Mouse (Mus musculus) stomach, embryonic 14.5 days (tissue): ENCODE results near the gene Shtn1. TPM values are rescaled to one million over a fixed set of nuclear protein-coding genes. Genes with fewer than 3 reads are reported as not detected.
A peak's percentile ranks its signal among the peaks of the same experiment; 100 is the strongest.

Experiments
- ATAC-seq: fragments of 200-750 bp; cut with Nextera tagmentation; 2 replicates; pipeline ENCODE4 v1.8.0; 2017; ENCODE audit warnings: low read depth, moderate TSS enrichment; ENCODE audit not compliant: insufficient number of reproducible peaks, insufficient read depth, low FRiP score
- H3K27ac ChIP-seq: fragments of 300-500 bp; sonication (generic); 2 replicates; pipeline ENCODE4 v1.5.1; 2014; ENCODE audit warnings: mild to moderate bottlenecking, low read length, moderate library complexity, mixed read lengths
- H3K27me3 ChIP-seq: fragments of 300-500 bp; sonication (generic); 2 replicates; pipeline ENCODE4 v1.6.1; 2014; ENCODE audit warnings: low read length, control low read depth, mixed read lengths; ENCODE audit not compliant: control insufficient read depth, insufficient read depth
- H3K36me3 ChIP-seq: fragments of 300-500 bp; sonication (generic); 2 replicates; pipeline ENCODE4 v1.6.1; 2014; ENCODE audit warnings: mild to moderate bottlenecking, control low read depth, low read length, moderate library complexity, mixed read lengths; ENCODE audit not compliant: control insufficient read depth, insufficient read depth
- H3K4me1 ChIP-seq: fragments of 300-500 bp; sonication (generic); 2 replicates; pipeline ENCODE4 v1.6.1; 2014; ENCODE audit warnings: low read length, control low read depth, mixed read lengths; ENCODE audit not compliant: control insufficient read depth, insufficient read depth
- H3K4me2 ChIP-seq: fragments of 300-500 bp; sonication (generic); replicated peaks from 2 replicates; pipeline ENCODE4 v1.6.1; 2014; ENCODE audit warnings: low read depth, low read length, control low read depth
- H3K4me3 ChIP-seq: fragments of 300-500 bp; sonication (generic); 2 replicates; pipeline ENCODE4 v1.5.1; 2014; ENCODE audit warnings: low read depth, low read length, control low read depth
- H3K9ac ChIP-seq: fragments of 300-500 bp; sonication (generic); replicated peaks from 2 replicates; pipeline ENCODE4 v1.6.1; 2014; ENCODE audit warnings: low read depth, mild to moderate bottlenecking, control low read depth, low read length, moderate library complexity, mixed read lengths
- H3K9me3 ChIP-seq: fragments of 300-500 bp; sonication (generic); 2 replicates; pipeline ENCODE4 v1.6.1; 2016; ENCODE audit warnings: low read depth, low read length, control low read depth; ENCODE audit not compliant: control insufficient read depth
- WGBS: fragments of 180-500 bp; shearing (Covaris S2); extraction: QIAGEN DNeasy Blood & Tissue Kit; methylation state at CpG from one replicate; pipeline ENCODE4 v1.1.7; 2014; 5-methylcytosine and 5-hydroxymethylcytosine counted together
- polyA plus RNA-seq: library from polyadenylated mRNA; unstranded; fragments of >200 nt; fragmentation: Nextera tagmentation; extraction: Ambion mirVana; gene quantifications from 2 replicates; pipeline ENCODE4 v1.2.1, GENCODE M21; 2014

Shtn1 gene
- polyA plus RNA-seq, 1 experiment from 2014 or later = 9.9 TPM

DNA sequence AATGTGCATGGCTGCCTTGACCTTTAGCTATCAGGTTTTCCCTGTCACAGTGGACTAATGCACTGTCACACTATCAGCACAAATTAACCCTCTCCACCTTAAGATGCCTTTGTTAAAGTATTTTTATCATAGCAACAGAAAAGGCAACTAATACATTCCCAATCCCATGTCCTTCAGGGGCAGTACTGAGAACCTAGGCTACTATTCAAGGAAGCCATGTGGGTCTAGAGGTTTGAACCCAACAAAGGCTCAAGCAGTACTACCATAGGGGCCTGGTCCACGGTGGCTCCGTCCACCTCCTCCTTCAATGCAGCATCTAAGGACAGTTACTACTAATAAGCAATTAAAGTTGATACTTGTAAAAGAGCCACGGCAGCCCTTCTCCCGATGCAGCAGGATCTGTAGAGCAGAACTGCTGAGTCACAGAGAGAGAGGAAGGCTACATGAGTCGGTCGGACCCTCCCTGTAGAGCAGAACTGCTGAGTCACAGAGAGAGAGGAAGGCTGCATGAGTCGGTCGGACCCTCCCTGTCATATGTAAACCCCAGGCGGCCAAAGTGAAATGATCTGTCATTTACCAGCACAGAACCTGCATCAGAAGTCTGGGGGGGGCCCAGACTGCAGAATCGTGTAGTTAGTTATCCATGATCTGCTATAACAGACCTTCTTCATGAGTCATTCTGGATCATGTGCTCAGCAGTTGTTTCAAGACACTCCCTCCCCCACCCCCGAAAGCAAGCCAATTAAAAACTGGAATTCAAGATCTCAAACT, 97.3 kb downstream of the Shtn1 start:
- Histone ChIP-seq H3K9ac (no peak overlapping the region), H3K27ac (no peak overlapping the region), H3K4me3 (no peak overlapping the region), H3K4me1 (0 out of 2 replicates have a peak, but pooled peaks cover 11% of the 10 kb centered on the region), H3K4me2 (no peak overlapping the region), H3K36me3 (no peaks in the 10 kb centered on the region), H3K27me3 (no peaks in the 10 kb centered on the region), H3K9me3 (no peaks in the 10 kb centered on the region)
- ATAC-seq = no peak
- whole genome bisulfite sequencing = 52% methylated on average over 11 of the region's 11 CpGs

DNA sequence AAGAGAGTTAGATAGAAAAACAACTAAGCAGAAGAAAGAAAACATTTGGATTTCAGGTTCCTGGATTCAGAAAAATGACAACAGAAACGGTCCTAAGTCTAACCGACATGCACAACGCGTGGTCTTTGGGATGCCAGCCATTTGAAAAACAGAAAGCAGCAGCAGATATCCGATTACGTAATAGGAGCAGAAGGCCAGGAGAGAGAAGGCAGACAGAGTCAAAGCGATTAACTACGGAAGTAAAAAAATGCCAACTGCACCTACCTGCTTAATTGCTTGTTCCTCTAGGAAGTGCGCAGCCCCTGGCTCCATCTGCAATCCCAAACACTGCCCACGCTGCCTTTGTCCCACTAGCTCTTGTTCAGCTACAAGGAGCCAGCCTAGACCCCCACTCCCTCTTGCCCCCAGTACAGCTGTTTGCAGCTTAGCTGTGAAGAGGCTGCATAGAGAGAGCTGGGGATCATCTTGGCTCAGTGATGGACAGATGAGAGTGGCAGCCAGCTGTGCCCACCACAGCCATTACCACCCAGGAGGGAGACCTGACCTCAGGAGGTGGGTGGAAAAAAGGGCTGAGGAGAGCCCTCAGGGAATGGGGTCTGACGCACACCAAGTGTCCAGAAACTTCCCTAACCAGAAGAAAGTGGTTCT, 100.6 kb downstream of the Shtn1 start:
- WGBS = 75% methylated on average over 11 of the region's 11 CpGs
- Histone ChIP-seq H3K9ac (no peak overlapping the region), H3K36me3 (no peaks in the 10 kb centered on the region), H3K27ac (no peak overlapping the region), H3K4me1 (peaks cover 12% of the 10 kb centered on the region; the same call in 1 of the 2 replicates), H3K4me3 (no peak overlapping the region), H3K27me3 (no peaks in the 10 kb centered on the region), H3K4me2 (no peak overlapping the region), H3K9me3 (no peaks in the 10 kb centered on the region)
- no peak for ATAC-seq

DNA sequence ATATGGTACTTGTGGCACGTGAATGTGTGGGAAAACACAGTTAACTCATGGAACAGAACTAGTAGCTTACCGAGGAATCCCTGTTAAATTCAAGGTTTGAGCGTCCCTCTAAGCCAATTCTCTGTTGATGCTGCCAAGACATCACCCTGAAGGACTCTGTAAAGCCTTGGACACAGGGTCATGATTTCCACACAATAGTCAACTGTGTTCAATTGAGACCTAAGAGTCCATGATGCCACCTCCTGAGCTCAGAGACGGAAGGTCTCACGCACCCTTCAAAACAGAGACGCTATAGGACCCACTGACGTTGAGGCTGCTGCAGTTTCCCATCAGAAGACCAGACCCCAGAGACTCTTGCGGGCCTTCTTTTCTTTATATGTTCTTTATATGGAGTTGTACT, 101.8 kb downstream of the Shtn1 start:
- no peak overlapping the region for H3K9ac ChIP-seq
- ATAC-seq = no peak
- H3K4me3 ChIP-seq = no peak overlapping the region
- peaks cover 11% of the 10 kb centered on the region; the same call in 1 of the 2 replicates for H3K4me1 ChIP-seq
- WGBS = 96% methylated on average over 8 of the region's 8 CpGs
- no peak overlapping the region for H3K27ac ChIP-seq
- H3K27me3 ChIP-seq = no peaks in the 10 kb centered on the region
- H3K36me3 ChIP-seq = no peaks in the 10 kb centered on the region
- H3K9me3 ChIP-seq = no peaks in the 10 kb centered on the region
- no peak overlapping the region for H3K4me2 ChIP-seq

DNA sequence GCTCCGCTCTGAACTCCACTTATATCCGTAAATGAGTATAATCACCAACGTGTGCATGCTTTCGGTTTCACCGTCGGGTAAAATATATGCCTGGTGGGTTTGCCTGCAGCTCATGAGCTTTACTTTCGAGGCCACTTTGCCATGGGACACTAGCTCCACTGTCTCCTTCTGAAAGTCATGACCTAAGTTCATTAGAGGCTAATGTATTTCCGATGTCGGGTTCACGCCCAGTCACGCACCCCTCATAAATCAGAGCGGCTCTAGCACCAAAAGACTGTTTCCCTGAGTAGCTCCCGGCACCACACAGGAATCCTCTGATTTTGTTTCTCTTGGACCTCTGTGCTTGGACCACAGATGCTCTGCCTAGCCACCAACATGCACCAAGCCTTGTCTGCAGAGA, 105.1 kb downstream of the Shtn1 start:
- Histone ChIP-seq H3K4me3 (no peak overlapping the region), H3K9ac (no peak overlapping the region), H3K27ac (no peak overlapping the region), H3K9me3 (no peaks in the 10 kb centered on the region), H3K4me1 (peaks cover 11% of the 10 kb centered on the region; the same call in 1 of the 2 replicates), H3K36me3 (no peaks in the 10 kb centered on the region), H3K27me3 (no peaks in the 10 kb centered on the region), H3K4me2 (no peak overlapping the region)
- ATAC-seq = no peak
- WGBS = 42% methylated on average over 13 of the region's 13 CpGs

DNA sequence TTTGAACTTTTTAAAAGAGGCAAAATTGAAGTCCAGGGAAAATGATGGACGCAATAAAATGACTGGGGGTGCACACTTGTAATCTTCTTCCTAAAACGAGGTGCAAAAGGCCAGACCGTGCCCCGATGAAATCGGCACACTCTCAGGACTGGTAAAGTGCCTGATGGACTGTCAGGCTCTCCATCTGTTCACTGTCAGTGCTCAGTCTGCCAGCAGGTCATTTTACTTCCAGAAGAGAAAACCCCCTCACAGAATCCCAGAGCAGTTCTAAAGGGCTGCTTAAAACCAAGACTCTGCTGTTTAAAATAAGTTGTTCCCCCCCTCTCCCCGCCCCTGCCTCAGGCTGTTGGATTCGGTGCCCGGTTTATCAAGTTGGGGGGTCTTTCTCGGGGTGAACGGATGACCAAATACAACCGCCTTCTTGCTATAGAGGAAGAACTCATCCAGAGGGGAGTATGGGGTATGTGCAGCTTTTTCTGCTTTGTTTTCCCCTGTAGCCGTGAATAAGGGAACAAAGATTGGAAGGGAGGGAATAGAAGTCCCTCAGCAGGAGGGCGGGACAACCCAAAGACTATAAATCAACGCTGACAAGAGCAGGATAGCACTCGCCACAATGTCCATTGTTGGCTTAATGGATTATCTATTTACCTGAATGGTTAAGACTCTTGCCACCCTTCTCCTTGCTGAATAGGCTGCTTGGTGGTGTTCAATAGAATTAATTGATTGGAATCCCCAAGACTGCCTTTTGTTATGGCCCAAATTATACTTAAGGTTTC, 107.0 kb downstream of the Shtn1 start:
- ATAC-seq = no peak
- peak overlapping the region; percentile 10; the same call in 1 of the 2 replicates for H3K27ac ChIP-seq
- H3K4me3 ChIP-seq = no peak overlapping the region
- H3K9me3 ChIP-seq = no peaks in the 10 kb centered on the region
- H3K36me3 ChIP-seq = no peaks in the 10 kb centered on the region
- no peak overlapping the region for H3K9ac ChIP-seq
- 17% methylated on average over 15 of the region's 15 CpGs for WGBS
- H3K27me3 ChIP-seq = no peaks in the 10 kb centered on the region
- peak overlapping the region; percentile 16 for H3K4me2 ChIP-seq
- H3K4me1 ChIP-seq = peaks cover 11% of the 10 kb centered on the region; the same call in 1 of the 2 replicates

DNA sequence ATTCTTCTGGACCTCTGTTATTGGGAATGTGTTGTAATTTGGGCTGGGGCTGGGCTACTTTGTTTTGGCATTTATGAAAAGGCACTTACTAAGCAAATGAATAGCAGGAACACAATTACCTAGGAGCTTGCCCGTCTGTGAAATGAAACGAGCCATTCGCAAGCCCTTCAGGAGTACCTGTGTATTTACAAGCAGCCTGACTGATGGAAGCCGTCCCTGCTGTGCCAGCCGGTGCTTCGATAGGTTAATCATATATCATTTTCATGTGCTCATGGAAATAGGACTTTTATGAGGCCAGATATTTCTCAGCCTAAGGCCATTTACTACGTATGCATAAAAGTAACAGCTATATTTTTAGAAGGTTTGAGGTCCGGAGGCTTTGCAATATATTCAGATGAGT, 112.9 kb downstream of the Shtn1 start:
- Histone ChIP-seq H3K36me3 (no peaks in the 10 kb centered on the region), H3K9ac (no peak overlapping the region), H3K9me3 (no peaks in the 10 kb centered on the region), H3K4me1 (no peaks in the 10 kb centered on the region), H3K4me2 (no peak overlapping the region), H3K27me3 (no peaks in the 10 kb centered on the region), H3K4me3 (no peak overlapping the region), H3K27ac (no peak overlapping the region)
- no peak for ATAC-seq
- WGBS = 66% methylated on average over 8 of the region's 8 CpGs

DNA sequence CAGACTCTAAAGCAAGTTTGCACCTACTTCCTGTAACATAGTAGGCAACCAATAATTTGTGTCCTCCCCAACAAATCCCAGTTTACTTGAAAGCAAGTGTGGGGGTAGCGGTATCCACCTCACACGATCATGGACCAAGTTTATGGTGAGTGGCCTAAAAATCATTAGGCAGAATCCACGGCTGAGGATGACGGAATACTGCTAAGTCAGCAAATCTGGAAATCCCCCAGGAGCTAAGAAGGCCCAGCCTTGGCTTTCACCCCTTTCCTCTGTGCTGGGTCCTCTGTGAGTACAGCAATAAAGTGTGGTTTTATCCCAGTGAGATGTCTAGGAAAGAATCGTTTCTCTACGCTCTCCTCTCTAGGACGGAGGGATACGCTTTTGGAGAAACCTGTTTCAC, 121.1 kb downstream of the Shtn1 start:
- no peak for ATAC-seq

DNA sequence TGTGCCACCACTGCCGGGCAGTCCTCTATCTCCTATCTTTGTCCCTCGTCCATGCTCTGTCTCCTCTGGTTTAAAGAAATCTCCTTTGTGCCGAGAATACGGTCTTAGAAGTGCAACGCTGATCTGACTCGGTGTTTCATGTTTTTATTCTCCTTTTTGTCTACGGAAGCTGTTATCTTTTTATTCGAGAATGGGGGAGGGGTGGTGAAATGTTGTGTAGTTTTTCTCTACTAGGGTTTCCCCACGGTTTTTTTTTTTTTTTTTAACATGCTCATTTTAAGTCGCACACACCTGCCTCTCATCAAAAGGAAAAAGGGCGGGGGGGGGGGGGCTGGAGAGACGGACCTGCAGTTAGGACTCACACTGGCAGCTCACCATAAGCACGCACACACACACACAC, 123.7 kb downstream of the Shtn1 start:
- no peaks in the 10 kb centered on the region for H3K36me3 ChIP-seq
- H3K27ac ChIP-seq = no peak overlapping the region
- H3K4me1 ChIP-seq = no peaks in the 10 kb centered on the region
- no peaks in the 10 kb centered on the region for H3K9me3 ChIP-seq
- H3K4me3 ChIP-seq = no peak overlapping the region
- WGBS = 64% methylated on average over 12 of the region's 13 CpGs
- no peaks in the 10 kb centered on the region; the same call in 1 of the 2 replicates for H3K27me3 ChIP-seq
- no peak overlapping the region for H3K4me2 ChIP-seq
- no peak overlapping the region for H3K9ac ChIP-seq
- no peak for ATAC-seq

More for the DNA sequence above, 121.1 kb downstream of the Shtn1 start:
- Histone ChIP-seq H3K9ac (no peak overlapping the region), H3K4me2 (no peak overlapping the region), H3K36me3 (no peaks in the 10 kb centered on the region), H3K9me3 (no peaks in the 10 kb centered on the region), H3K27me3 (no peaks in the 10 kb centered on the region; the same call in 1 of the 2 replicates), H3K27ac (no peak overlapping the region), H3K4me3 (no peak overlapping the region), H3K4me1 (no peaks in the 10 kb centered on the region)
- WGBS = 89% methylated on average over 8 of the region's 8 CpGs
